Mouse (Mus musculus) ovary, postnatal 10 days (tissue): ENCODE data around the gene Ube3b.

Experiments used
- DNase-seq: peaks from one replicate; pipeline ENCODE4 v3.0.0; 2022; ENCODE audit warnings: low spot score

The Ube3b gene

DNA sequence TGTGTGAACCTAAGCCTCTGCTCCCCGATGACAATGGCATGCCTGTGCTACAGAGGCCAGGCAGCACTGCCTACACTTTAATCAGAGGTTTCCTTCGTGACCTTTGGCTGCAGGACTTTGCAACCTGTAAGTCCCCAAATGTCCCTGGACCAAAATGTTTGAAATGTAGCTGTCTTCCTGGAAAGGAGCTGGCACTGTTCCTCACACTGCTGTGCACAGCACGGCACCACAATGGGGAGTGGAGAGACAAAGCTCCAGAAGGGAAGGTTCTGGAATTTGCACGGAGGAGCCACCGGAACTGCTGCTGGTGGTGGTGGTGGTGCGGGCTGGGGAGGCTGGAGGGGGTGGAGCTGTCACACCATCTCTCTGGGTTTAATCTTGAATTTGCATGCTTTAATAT is 46.3 kb downstream of the Ube3b start:
- DNase-seq = no peak

DNA sequence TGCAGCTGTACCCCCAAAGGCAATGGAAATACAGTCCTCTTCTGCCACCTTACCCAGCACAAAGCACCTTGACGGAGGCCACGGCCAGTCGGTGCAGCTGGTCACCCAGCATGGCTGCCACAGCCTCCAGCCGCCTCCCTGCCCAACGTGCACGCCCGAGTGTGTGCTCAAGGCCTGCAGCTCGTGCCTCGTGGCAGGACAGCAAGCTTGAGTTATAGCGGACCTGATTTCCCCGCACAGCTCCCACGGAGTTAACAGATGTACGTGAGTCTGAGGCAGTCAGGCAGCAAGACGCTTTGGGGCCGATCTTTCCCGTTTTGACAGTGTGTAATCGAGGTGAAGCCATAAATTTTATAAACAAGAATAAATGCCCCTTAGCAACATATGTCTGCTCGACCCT is 48.2 kb downstream of the Ube3b start:
- no peak for DNase-seq

DNA sequence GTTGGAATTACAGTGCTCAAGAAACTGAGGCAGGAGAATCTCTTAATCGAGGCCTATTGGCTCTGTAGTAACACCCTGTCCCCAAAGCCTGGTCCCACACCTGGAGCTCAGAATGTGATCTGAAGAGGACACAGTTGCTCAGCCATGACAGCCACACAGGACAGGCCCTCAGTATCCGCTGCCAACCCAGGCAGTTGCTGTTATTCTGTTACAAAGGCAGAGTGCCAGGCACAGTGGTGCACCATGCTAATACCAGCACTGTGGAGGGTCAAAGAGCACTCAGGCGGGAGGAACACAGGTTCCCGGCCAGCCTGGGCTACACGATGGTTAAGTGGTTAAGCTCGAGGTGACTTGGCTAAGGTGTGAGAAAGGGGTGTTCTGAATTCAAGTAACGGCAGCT is 49.4 kb downstream of the Ube3b start:
- no peak for DNase-seq

DNA sequence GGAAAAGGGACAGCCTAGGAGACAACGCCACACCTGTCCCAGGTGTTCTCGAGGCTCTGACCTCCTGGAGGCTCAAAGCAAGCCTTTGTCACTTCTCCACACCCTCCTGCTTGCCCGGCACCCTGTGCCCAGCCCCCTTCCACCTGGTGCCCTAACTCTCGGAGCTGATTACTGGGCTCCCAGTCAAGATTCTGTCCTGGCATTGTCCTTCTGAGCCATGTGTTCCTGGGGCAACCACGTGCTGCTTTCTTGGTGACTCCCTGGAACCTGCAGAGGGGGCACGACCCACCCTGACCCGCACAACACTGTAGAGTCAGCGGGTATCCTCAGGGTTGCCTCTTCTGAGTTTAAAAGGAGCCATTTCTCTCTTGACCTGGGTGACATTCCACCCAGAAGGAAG is 54.0 kb downstream of the Ube3b start:
- no peak for DNase-seq

DNA sequence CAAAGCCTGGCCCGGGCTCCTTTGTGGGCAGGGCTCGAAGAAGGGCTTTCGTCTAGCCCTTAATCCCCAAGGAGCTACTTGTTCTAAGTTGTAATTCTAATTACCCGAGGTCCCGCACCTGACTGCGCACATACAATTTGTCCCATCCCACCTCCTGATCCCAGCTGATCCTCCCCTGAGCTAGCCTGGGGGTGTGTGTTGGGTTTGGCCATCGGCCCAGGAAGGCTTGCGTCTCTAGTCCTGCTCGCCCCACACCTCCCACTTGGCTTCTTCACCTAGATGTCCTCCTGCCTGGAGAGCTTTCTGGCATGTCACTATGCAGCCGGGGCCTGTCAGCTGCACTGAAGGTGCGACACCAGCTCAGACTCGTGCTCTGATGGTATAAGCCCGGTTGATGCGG is 55.2 kb downstream of the Ube3b start:
- DNase-seq = no peak

DNA sequence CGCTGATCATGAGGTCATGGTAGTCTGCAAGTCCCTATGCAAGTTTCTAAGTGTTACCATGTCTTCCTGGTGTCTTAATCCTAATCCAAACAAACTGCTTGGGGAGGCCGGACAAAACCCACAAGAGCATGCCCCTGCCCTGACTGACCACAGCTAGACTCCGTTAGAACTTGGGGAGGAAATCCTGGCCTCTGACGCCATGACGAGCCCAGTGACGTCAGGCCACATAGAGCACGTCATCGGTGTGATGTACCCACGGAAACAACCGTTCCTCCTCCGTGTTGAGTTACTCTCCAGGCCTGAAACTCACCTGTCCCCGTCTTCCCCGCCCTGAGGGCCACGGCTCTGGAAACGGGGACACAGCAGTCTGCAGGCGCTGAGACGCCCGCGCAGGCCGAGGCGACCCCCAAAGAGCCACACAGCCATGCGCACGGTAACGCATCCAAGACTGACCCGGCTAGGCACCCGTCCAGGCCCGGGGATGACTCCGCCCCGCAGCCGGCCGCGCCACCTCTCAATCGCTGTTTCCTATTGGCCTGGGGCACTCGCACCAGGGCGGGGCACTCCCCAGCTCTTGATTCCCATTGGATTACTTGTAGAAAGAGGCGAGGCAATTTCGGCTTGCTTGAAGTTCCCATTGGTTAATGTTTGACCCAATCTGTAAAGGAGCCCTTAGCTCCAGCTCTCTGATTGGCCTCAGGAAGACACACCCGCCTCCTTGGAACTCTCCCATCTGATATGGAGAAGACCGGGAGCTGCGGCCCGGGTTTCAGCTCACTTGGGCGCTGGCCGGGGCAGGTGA is 63.4 kb downstream of the Ube3b start, which contains the start of the genes Mmab and Mvk:
TSS of gene Mmab (minus strand) at position 495 of the 802 bp plus-strand sequence.
TSS of gene Mvk (plus strand) at position 704 of the 802 bp plus-strand sequence.
- peak; percentile 98 for DNase-seq

DNA sequence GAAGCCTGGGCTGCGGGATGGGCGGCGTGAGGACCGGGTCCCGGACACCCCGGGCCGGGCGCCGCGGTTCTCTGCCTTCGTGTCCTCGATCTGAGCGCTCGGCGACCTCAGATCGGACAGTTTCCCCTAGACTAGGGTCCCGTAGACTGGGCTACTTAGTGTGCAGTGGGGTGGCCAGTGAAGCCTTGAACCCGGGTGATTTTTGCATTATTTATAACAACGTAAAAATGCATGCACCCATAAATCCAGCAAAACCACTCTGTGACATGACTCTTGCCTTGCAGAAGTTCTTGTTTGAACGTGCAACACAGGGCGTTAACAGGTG is 63.9 kb downstream of the Ube3b start:
- DNase-seq = no peak

DNA sequence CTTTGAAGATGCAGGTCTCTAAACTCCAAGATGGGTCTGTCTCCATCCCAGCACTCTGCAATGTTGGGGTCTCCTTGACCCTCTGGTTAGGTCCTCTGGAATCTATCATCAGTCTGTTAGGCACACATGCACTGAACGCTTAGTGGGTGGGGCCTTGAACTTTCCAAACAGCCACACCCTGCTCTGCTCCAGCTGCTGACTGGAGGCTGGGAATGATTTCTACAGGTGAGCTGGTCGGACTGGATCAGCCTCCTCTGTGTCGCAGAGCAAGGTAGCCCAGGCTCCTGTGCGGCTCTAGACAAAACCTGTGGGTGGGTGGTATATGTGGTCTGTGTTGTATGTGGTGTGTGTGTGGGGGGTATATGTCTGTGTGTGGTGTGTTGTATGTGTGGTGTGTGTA is 68.6 kb downstream of the Ube3b start:
- no peak for DNase-seq

DNA sequence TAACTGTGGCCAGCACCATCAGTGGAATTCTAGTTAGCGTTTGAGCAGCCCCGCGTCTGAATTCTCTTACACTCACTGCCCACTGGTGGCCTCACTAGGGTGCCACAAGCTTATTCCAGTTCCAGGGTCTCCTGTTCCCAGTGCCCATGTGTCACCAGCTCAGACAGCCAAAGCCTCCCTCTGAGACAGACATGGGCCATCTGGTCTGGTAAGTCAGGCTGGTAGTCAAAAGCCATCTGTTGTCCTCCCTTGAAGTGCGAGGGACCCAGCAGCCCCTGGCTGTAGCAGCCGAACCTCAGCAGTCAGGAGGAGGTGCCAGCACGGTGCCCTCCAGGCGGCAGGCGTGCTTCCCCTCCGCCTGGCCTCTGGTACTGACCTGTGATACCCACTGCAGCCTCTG is 75.9 kb downstream of the Ube3b start:
- DNase-seq = no peak

DNA sequence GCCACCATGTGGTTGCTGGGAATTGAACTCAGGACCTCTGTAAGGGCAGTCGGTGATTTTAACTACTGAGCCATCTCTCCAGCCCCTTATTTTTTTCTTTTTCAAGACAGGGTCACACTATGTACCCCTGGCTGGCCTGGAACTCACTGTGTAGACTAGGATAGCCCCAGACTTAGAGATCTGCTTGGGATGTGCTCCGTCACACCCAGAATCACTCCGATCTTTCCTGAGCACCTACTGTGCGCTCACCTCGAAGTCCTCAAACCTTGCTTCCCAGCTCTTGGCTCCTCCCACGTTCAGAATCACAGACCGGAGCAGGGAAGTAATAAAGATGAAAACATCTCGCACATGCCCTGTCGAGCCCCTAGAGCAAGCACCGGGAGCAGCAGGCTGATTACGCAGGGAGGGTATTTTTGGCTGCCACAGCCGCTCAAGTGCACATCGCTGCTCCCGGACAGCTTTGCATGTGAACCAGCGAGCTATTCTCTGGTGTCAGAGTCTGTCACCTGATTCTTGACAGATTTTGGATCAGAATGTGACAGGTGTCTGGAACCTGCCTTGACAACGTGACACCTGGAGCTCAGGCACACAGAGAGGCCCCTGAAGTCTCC is 76.7 kb downstream of the Ube3b start:
- DNase-seq = no peak

DNA sequence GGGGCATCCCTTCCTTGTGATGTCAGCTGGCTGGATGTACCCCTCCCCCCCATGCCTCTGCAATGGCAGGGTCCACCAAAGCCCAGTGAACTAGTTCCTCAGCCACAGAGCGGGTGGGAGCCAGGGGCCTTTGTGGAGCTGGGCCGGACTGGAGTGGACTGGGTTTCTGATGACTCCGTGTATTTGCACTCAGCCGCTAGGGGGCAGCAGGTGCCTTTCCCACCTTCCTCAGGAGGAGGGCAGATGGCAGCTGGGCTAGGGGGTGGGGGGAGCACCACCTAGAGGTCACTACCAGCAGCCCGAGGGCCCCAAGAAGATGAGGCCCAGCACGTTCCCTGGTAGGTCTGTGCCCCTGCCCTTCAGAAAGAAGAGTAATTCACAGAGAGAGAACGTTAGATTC is 80.8 kb downstream of the Ube3b start:
- DNase-seq = peak; percentile 64

DNA sequence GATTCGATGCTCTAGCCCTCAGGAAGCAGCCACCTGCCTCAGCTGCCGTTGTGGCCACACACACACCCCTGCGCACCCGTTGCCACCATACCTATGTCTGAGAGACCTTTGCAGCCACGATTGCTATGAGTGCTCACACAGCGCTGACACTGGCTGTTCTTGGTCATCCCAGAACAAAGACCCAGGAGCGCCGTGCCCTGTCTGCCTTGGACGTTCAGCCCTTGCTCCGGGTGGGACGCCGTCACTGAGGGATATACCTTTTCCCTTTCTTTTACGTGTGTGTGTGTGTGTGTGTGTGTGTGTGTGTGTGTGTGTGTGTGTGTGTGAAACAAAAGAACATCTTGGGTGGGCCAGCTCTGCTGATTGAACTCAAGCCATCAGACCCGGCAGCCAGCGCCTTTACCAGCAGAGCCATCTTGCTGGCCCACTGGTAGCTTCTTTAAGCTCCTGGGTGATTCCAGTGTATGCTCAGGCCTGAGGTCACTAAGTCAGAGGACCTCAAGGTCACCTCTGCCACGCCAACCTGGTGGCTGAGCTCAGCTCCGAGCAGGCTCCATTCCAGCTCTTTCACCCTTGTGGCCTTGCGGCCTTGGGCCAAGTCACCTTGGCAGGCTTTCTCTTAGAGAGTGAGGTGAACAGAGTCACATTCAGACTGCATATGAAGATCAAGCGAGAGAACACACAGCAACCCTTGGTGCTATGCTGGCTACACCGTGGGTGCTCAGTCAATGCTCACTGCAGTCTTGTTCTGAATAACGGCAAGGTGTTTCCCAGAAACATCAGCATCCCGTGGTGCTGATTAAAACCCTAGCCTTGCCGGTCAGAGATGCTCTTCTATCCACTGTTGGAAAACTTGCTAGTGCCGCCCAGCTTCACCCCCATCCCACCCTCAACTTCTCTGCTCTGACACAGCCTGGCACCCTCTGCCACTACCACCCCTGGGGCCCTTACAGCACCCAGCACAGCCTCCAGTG is 81.9 kb downstream of the Ube3b start:
- DNase-seq = no peak

DNA sequence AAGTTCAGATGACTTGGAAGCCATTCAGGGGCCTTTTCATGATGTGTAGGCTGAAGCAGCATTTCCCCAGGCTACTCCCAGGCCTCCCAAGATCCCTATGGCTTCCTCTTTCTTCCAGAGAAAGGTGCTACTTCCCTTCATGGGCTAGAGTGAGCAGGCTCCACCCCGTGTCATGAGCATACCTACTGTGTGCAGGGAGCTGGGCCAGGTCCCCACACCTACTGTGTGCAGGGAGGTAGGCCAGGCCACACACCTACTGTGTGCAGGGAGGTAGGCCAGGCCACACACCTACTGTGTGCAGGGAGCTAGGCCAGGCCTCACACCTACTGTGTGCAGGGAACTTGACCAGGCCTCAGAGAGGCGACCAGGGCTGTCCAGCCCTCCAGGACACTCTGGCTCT is 84.2 kb downstream of the Ube3b start:
- DNase-seq = no peak

DNA sequence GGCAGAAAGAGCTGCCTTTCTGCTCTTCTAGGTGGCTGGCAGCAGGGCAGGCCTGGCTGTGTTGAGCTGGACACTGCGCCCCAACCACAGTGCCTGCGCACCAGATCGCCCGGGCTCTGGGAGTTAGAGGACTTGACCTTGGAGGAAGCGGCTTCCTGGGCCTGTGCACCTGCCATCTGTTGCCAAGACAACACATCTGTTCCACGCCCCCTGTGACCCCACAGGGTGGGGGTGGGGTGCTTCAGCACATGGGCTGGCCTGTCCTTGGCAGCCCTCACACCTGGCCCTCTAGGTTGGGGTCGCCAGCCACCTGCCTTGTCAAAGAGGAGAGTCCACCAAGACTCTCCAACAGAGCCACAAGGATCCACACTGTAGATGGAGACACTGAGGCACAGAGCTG is 85.2 kb downstream of the Ube3b start:
- DNase-seq = no peak

DNA sequence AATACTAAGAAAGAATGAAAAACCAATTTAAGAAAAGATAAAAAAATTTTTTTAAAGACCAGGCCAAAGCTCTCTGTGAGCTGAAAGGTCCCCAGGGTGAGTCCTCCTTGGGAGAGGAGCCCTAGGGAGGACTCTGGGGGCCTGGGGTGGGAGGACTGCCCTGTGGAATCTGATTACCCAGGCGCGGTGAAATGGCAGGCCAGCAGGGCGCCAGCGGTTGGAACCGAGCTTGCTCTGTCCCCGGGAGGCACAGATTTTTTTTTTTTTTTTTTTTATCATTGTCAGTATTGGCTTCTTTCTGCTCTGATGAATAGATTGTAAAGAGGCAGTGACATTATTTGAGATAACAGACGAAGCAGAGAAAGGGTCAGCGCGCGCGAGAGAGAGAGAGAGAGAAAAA is 86.6 kb downstream of the Ube3b start:
- no peak for DNase-seq

DNA sequence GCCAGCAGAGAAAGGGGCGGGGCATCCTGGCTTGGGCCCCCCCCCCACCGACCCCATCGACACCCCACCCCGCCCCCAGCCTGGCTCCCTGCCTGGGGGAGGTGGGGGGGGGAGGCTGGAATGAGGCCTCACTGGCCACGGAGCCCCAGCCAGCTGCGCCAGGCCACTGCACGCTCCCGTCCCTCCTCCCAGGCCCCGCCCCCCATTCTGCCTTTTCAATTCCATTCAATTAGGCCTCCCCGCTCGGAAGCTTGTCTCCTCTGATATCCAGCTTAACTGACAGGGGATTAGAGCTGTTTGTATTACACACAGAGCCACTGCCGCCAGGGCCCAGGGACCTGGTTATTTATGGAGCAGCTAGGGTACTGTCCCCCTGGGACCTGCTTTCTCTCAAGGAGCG is 87.0 kb downstream of the Ube3b start:
- DNase-seq = no peak

DNA sequence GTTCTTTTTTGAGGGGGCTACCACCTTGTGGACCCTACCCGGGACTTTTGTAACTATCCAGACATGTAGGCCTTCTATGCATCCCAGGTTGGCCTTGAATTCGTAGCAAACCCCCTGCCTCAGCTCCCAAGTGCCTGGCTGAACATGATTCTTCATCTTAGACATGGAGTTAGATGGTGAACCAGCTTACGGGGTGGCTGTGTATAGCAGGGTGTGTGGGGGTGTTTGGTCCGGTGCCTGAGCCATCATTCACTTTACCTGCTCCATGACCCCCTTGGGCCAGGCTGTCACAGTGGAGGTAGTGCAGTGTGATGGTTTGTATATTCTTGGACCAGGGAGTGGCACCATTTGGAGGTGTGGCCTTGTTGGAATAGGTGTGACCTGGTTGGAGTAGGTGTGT is 87.6 kb downstream of the Ube3b start:
- no peak for DNase-seq

DNA sequence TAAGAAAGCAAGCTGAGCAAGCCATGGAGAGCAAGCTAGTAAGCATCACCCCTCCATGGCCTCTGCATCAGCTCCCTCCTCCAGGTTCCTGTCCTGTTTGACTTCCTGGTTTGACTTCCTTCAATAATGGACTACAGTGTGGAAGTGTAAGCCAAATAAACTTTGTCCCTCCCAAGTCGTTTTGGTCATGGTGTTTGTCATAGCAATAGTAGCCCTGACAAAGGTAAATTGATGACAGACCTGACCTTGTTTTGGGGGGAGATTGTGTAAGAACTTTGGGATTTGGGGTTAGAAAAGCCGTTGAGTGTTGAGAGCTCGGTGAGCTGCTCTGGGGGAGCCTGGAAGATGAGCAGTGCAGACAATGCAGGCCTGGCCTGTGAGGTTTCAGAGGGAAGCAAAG is 90.0 kb downstream of the Ube3b start:
- no peak for DNase-seq
